Mouse (Mus musculus): ENCODE results near the gene Sipa1l2.

GRCm38 (mm10) chr8:125515665-125516064 is 53.9 kb downstream of the Sipa1l2 start:
- TF ChIP-seq CTCF (conservative IDR thresholded peaks at IDR 0.05; ENCODE audit: low read length): no peak
- TF ChIP-seq POU5F1 (IDR thresholded peaks at IDR 0.05; ENCODE audit: borderline replicate concordance, low read length): no peak
- TF ChIP-seq NANOG (IDR thresholded peaks at IDR 0.05; ENCODE audit: borderline replicate concordance, low read length): no peak
